Mouse (Mus musculus) midbrain, embryonic 15.5 days (tissue): ENCODE measurements around the gene CK137956. TPM values are rescaled to one million over a fixed set of nuclear protein-coding genes. Genes with fewer than 3 reads are reported as not detected.

Experiments
- ATAC-seq: fragments of 200-750 bp; cut with Nextera tagmentation; replicated peaks from 2 replicates; pipeline ENCODE4 v1.8.0; 2017; ENCODE audit warnings: moderate TSS enrichment
- H3K27ac ChIP-seq: fragments of 300-500 bp; sonication (generic); 2 replicates; pipeline ENCODE4 v1.5.1; 2015; ENCODE audit warnings: mild to moderate bottlenecking, inconsistent platforms
- H3K27me3 ChIP-seq: fragments of 300-500 bp; sonication (generic); replicated peaks from 2 replicates; pipeline ENCODE4 v1.6.1; 2015; ENCODE audit warnings: inconsistent platforms
- H3K36me3 ChIP-seq: fragments of 300-500 bp; sonication (generic); replicated peaks from 2 replicates; pipeline ENCODE4 v1.6.1; 2015; ENCODE audit warnings: inconsistent platforms
- H3K4me1 ChIP-seq: fragments of 300-500 bp; sonication (generic); 2 replicates; pipeline ENCODE4 v1.6.1; 2015; ENCODE audit warnings: inconsistent platforms
- H3K4me2 ChIP-seq: fragments of 300-500 bp; sonication (generic); 2 replicates; pipeline ENCODE4 v1.6.1; 2015; ENCODE audit warnings: inconsistent platforms, mild to moderate bottlenecking, moderate library complexity
- H3K4me3 ChIP-seq: fragments of 300-500 bp; sonication (generic); 2 replicates; pipeline ENCODE4 v1.5.1; 2015; ENCODE audit warnings: mild to moderate bottlenecking, inconsistent platforms
- H3K9ac ChIP-seq: fragments of 300-500 bp; sonication (generic); 2 replicates; pipeline ENCODE4 v1.6.1; 2015; ENCODE audit warnings: mild to moderate bottlenecking, inconsistent platforms
- H3K9me3 ChIP-seq: fragments of 300-500 bp; sonication (generic); 2 replicates; pipeline ENCODE4 v1.6.1; 2016; ENCODE audit warnings: inconsistent platforms
- whole genome bisulfite sequencing: fragments of 180-500 bp; shearing (Covaris S2); methylation state at CpG from one replicate; pipeline ENCODE4 v1.1.7; 2015; ENCODE audit warnings: mixed read lengths; 5-methylcytosine and 5-hydroxymethylcytosine counted together
- polyA plus RNA-seq: library from polyadenylated mRNA; unstranded; fragments of >200 nt; fragmentation: Nextera tagmentation; extraction: Ambion mirVana; gene quantifications from 2 replicates; pipeline ENCODE4 v1.2.1, GENCODE M21; 2015

CK137956 gene
- polyA plus RNA-seq = 0.84 and 1.1 TPM in 2 replicates

DNA sequence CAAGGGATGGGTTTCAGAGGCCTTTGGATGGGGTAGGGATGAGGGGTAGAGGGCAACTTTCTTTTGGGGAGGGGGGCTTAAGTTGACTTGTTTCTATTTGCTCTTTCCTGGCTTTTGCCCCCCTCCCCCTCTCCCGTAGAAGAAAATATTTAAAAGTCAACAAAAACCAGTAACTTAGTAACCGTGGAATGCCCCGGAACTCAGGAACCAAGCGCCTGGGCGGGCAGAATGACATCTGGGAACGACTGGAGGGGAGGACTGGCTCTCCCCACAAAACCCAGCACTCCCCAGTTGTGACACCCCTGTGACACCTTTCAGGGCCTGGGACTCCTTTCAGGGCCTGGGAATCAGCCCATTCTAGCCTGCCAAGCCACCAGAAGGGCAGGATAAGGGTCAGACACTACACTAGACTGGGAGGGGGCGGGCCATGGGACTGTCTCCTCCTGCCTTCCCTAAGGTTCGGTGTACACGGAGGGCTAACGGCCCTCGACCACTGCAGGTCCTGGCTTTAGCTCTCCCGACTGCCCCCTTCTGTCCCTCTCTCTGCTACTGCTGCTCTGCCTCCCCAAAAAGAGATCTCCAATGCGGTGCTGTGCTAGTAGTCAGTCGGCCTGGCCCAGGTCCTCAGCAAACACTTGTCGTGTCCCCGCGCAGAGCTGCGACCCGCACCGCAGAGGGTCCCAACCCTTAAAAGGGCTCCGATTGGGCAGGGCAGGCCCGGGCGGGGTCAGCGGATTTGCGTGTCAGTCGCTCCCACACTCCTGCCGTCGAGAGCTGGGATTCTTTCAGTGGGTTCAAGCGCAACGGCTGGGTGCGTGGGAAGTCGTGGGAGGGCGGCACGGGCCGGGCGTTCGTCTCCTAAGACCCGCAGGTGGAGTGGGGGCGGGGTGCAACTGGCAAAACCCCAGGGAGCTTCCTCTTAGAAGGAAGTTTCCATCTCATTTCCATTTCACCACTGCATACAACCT lies at the start of gene CK137956:
Gene CK137956, minus strand, starts transcription at position 51 of the 968 bp plus-strand sequence.
- 6% methylated on average over 39 of the region's 39 CpGs for WGBS
- Histone ChIP-seq H3K4me2 (peak within 1 kb of the TSS; percentile 22; the same call in 1 of the 2 replicates), H3K9ac (no peak within 1 kb of the TSS), H3K4me1 (peaks cover 15% of the 10 kb centered on the region; the same call in 1 of the 2 replicates), H3K4me3 (no peak within 1 kb of the TSS), H3K27ac (no peak within 1 kb of the TSS), H3K27me3 (peaks cover 20% of the 10 kb centered on the region), H3K9me3 (no peaks in the 10 kb centered on the region), H3K36me3 (no peaks in the 10 kb centered on the region)
- 0 out of 2 replicates have a peak, but pooled peaks have one; percentile 27 for ATAC-seq

DNA sequence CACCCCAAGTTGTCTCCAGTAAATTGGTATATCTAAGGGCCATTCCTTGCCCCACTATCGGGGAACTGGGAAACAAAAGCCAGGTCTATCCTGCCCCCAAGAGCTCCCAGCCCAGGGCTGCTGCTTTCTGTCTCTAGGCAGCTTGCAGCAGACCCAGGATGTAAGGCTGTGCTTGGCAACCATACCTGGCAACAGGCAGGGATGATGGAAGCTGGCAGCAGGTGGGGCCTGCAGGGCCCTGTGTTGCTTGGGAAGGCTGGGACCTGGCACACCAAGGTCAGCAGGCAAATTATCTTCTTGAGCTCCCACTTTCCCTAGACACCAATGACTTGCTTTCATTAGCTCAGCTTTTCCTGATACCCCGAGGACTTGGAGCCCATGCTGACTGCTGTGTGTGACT lies 48.7 kb upstream of the CK137956 start:
- WGBS = 78% methylated on average over 2 of the region's 2 CpGs

DNA sequence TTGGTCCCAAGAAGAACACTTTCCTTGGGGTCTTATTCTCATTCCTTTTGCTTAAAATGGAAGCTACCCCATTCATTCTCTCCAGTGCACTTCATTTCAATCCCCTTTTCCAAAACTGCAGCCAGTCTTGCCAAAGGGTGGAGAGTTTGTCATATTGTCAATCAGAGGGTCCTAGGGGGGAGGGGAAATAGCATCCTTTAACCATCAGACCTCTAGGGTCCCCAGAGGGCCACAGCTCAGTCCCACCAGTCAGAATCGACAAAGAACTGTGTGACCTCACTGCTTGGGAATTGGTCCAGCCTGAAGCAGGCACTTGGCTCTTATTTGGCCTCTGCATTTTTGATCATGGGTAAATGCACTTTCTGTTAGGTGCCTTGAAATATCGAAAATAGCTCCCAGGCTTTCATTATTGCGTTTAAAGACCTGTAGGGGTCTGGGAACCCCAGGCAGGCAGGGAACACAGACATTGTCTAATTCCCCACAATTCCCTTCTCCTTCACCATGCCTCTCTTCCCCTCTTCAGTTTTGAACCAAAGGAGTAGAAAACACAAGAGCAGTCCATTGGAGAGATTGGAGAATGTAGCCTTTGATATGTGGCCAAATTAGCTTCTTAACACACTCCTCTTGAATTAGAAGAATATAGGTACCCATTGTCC lies 34.2 kb upstream of the CK137956 start:
- WGBS = 73% methylated on average over 3 of the region's 3 CpGs
- Histone ChIP-seq H3K4me3 (no peak overlapping the region), H3K27me3 (no peaks in the 10 kb centered on the region), H3K9me3 (no peaks in the 10 kb centered on the region), H3K27ac (no peak overlapping the region), H3K36me3 (no peaks in the 10 kb centered on the region), H3K4me2 (no peak overlapping the region), H3K4me1 (no peaks in the 10 kb centered on the region; the same call in 1 of the 2 replicates), H3K9ac (no peak overlapping the region)
- ATAC-seq = no peak

More for the DNA sequence above, 48.7 kb upstream of the CK137956 start:
- Histone ChIP-seq H3K4me2 (no peak overlapping the region), H3K4me3 (no peak overlapping the region), H3K27ac (no peak overlapping the region), H3K9ac (no peak overlapping the region), H3K27me3 (no peaks in the 10 kb centered on the region), H3K9me3 (no peaks in the 10 kb centered on the region), H3K36me3 (no peaks in the 10 kb centered on the region), H3K4me1 (peaks cover 28% of the 10 kb centered on the region)
- ATAC-seq = no peak

DNA sequence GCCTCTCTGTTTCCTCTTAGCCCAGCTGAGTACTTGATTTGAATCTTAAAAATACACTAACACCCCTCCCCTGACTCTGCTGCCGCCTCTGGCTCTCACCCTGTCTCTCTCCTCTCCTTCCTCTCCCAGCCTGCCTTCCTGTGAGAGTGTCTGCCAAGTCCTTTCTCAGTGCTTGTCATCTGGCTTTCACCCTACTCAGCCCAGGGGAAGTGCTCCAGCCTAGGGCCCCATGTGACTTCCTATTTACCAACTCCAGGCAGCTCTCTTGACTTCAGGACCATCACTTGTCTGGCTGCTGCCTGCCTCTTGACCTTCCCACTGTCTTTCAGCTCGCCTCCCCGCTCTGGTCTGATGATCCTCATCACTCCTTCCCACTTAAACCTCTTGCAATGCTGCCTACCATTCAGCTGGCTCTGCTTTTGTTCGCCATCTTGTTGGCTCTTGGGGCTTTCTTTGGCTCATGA lies 31.9 kb upstream of the CK137956 start:
- Histone ChIP-seq H3K4me1 (peaks cover 3% of the 10 kb centered on the region; the same call in 1 of the 2 replicates), H3K9me3 (no peaks in the 10 kb centered on the region), H3K27ac (no peak overlapping the region), H3K4me3 (no peak overlapping the region), H3K4me2 (no peak overlapping the region), H3K9ac (no peak overlapping the region), H3K27me3 (no peaks in the 10 kb centered on the region), H3K36me3 (no peaks in the 10 kb centered on the region)
- no peak; the same call in 1 of the 2 replicates for ATAC-seq
- 76% methylated on average over 4 of the region's 4 CpGs for WGBS

GRCm38 (mm10) chr4:127999281-127999680 lies 28.5 kb upstream of the CK137956 start:
- Histone ChIP-seq H3K36me3 (no peaks in the 10 kb centered on the region), H3K27me3 (no peaks in the 10 kb centered on the region), H3K4me2 (no peak overlapping the region), H3K4me1 (peaks cover 3% of the 10 kb centered on the region; the same call in 1 of the 2 replicates), H3K4me3 (no peak overlapping the region), H3K9me3 (no peaks in the 10 kb centered on the region), H3K27ac (no peak overlapping the region), H3K9ac (no peak overlapping the region)
- no peak for ATAC-seq
- 88% methylated on average over 3 of the region's 3 CpGs for WGBS

DNA sequence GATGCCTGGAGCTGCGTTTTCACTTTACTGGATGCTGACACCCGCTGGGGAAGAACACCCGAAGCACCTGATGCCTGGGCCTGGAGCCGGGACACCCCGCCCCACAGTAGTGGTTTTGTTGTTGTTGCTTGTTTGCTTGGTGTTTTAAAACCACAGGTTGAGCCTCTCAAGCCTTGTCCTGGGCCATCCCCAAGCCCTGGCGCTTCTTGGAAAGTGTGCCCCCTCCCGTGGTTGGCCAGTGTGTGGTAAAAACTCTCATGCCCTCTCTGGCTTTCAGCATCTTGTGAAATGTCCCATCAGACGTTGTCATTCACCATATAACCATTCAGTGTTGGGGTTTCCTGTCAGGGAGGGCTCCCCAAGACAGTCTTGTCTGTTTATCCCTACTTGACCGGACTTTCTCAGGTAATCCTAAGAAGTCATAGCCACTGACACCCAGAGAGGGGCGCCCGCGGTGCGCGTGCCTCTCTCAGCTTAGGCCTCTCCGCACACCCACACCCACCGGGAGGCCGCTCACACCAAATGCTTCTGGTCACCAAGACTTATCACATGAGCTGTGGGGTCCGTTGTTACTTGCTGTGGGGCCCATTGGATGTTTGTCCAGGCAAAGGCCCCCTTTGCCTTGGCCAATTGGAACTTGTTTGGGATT lies 18.7 kb upstream of the CK137956 start:
- peaks cover 46% of the 10 kb centered on the region for H3K4me1 ChIP-seq
- ATAC-seq = peak; percentile 27; the same call in 1 of the 2 replicates
- WGBS = 5% methylated on average over 18 of the region's 18 CpGs

GRCm38 (mm10) chr4:127988526-127989180 lies 17.9 kb upstream of the CK137956 start:
- peak overlapping the region; percentile 87 for H3K4me3 ChIP-seq

More for the DNA sequence above, 18.7 kb upstream of the CK137956 start:
- Histone ChIP-seq H3K27ac (peak overlapping the region; percentile 86; the same call in 1 of the 2 replicates), H3K9me3 (no peaks in the 10 kb centered on the region), H3K9ac (peak overlapping the region; percentile 74), H3K36me3 (no peaks in the 10 kb centered on the region), H3K27me3 (0 out of 2 replicates have a peak, but pooled peaks cover 3% of the 10 kb centered on the region), H3K4me2 (peak overlapping the region; percentile 77), H3K4me3 (peak overlapping the region; percentile 87)

DNA sequence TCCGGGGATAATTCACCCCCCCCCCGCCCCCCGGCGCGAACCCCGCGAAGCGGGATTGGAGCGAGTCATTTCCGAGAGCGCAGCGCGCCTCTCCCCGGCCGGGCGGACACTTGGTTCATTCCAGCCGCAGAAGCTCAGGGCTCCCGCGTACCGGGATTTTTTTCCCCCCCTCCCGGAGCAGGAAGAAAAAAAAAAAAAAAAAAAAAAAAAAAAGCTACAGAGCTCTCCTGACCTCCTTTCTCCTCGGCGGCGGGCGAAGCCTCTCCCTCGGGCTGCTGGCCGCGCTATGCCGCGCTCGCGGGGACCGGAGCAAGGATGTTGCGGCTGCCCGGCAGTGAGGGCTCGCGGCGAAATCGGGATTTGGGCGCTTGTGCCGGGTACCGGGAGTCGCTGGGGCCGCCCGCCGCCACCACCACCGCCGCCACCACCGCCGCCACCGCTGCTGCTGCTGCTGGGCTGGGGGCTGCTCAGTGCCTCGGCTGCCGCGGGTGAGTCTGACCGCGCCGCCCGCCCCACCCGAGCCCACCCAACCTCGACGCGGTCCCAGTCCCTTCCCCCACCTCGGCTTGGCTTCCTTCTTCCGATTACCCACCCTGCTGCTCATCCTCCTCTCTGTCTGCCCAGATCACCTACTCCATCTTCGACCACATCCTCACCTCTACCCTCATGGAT lies 17.2 kb upstream of the CK137956 start, which contains the start of gene Csmd2:
Gene Csmd2, plus strand, starts transcription at position 74 of the 672 bp plus-strand sequence.
- no peaks in the 10 kb centered on the region for H3K9me3 ChIP-seq
- peak within 1 kb of the TSS; percentile 86 for H3K27ac ChIP-seq
- peak within 1 kb of the TSS; percentile 74 for H3K9ac ChIP-seq
- peak within 1 kb of the TSS; percentile 77 for H3K4me2 ChIP-seq
- H3K36me3 ChIP-seq = no peaks in the 10 kb centered on the region
- peaks cover 46% of the 10 kb centered on the region for H3K4me1 ChIP-seq
- 0 out of 2 replicates have a peak, but pooled peaks cover 3% of the 10 kb centered on the region for H3K27me3 ChIP-seq
- peak; percentile 22 for ATAC-seq
- WGBS = under 1% methylated on average over 52 of the region's 65 CpGs
- peak within 1 kb of the TSS; percentile 87 for H3K4me3 ChIP-seq

More at GRCm38 (mm10) chr4:127988526-127989180, 17.9 kb upstream of the CK137956 start:
- 0 out of 2 replicates have a peak, but pooled peaks cover 3% of the 10 kb centered on the region for H3K27me3 ChIP-seq
- H3K36me3 ChIP-seq = no peaks in the 10 kb centered on the region
- peak overlapping the region; percentile 74 for H3K9ac ChIP-seq
- H3K27ac ChIP-seq = peak overlapping the region; percentile 86
- H3K4me1 ChIP-seq = peaks cover 46% of the 10 kb centered on the region
- no peak for ATAC-seq
- H3K9me3 ChIP-seq = no peaks in the 10 kb centered on the region
- H3K4me2 ChIP-seq = peak overlapping the region; percentile 77
- WGBS = under 1% methylated on average over 38 of the region's 39 CpGs

- peak overlapping the region; percentile 77 for H3K4me2 ChIP-seq
- H3K27me3 ChIP-seq = 0 out of 2 replicates have a peak, but pooled peaks cover 3% of the 10 kb centered on the region
- H3K9ac ChIP-seq = peak overlapping the region; percentile 74
- H3K4me3 ChIP-seq = peak overlapping the region; percentile 87
- H3K4me1 ChIP-seq = peaks cover 44% of the 10 kb centered on the region
- H3K36me3 ChIP-seq = no peaks in the 10 kb centered on the region
- no peaks in the 10 kb centered on the region for H3K9me3 ChIP-seq
- WGBS = under 1% methylated on average over 10 of the region's 10 CpGs
- no peak; the same call in 1 of the 2 replicates for ATAC-seq
- peak overlapping the region; percentile 86 for H3K27ac ChIP-seq
These were observed 16.5 kb upstream of the CK137956 start for GRCm38 (mm10) chr4:127987270-127987669.

- Histone ChIP-seq H3K9me3 (no peaks in the 10 kb centered on the region), H3K4me3 (peak overlapping the region; percentile 87), H3K4me1 (peaks cover 44% of the 10 kb centered on the region), H3K4me2 (peak overlapping the region; percentile 77), H3K36me3 (no peaks in the 10 kb centered on the region), H3K27ac (peak overlapping the region; percentile 86), H3K9ac (peak overlapping the region; percentile 74), H3K27me3 (0 out of 2 replicates have a peak, but pooled peaks cover 3% of the 10 kb centered on the region)
- ATAC-seq = peak; percentile 35; the same call in 1 of the 2 replicates
- under 1% methylated on average over 25 of the region's 25 CpGs for WGBS
These were observed 15.8 kb upstream of the CK137956 start for GRCm38 (mm10) chr4:127986491-127987075.
